Mouse (Mus musculus): ENCODE results near the gene Btg2.

DNA sequence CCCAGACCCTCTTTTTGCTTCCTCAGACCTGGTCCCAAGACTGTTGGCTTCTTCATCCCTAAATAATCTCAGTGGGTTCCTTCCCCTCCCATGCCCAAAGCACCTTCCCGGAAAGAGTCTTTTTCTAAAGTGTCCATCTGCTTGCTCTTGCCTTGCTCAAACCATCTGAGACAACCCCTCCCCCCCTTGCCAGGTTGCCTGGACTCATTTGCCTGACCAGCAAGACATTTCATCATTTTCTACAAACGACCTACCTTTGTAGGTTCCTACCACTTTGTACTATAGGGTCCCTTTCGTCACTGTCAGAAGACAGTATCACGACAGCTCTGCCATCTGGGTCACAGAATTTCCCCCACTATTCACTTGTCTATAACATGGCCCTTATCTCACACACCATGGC, 1.5 kb upstream of the Btg2 start:
- no peak for TF ChIP-seq POLR2A (IDR thresholded peaks at IDR 0.05; ENCODE audit: control insufficient read depth, extremely low read depth, insufficient read depth, low read length, poor library complexity)
- no peak for TF ChIP-seq CTCF (IDR thresholded peaks at IDR 0.05; ENCODE audit: borderline replicate concordance, control insufficient read depth, extremely low read depth, insufficient read depth, low read length, poor library complexity)
